Mouse (Mus musculus) heart, adult 2 months (tissue): ENCODE measurements around the gene Hspa12a.

Experiments used
- CTCF ChIP-seq: fragments of 200-600 bp; IDR thresholded peaks from 2 replicates; pipeline ENCODE4 v1.8.1; 2022; ENCODE audit warnings: antibody characterized with exemption, mild to moderate bottlenecking, moderate library complexity
- POLR2A ChIP-seq: fragments of 200-500 bp; IDR thresholded peaks from 2 replicates; pipeline ENCODE4 v1.6.1; 2011; ENCODE audit warnings: mild to moderate bottlenecking, low read depth, low read length, control low read depth; ENCODE audit not compliant: insufficient read depth

DNA sequence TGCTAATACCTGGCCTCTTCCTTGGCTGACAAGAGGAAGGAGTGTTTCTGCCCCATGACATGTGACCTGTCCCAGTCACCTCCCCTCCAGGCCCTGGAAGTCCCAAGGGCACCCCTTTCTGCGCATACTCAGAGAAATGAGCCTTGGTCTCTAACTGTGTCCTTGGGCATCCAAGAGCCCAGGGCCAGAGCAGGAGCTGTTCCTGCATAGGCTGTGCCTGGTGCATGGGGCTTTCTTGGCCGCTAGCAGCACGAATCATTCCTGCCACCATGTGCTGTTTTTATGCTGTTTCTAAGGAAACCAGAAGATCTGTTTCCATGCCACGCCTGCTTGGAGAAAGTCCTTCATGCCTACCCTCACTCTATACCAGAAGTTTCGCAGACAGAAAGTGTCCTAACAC is 132.9 kb downstream of the Hspa12a start:
- TF ChIP-seq CTCF (no peak), POLR2A (no peak)
